Mouse (Mus musculus) lung, adult 18-20 months (tissue): ENCODE measurements at regions not wholly inside any gene's neighbourhood (a gene's known extent, or its start where the extent isn't known, plus 50 kb on each side); places are given as distances from the start of the nearest gene placed in this dataset.
"Not testable (repeated sequence)": the region's sequence is repeated elsewhere in the genome, so short reads cannot be mapped to it uniquely, and the experiment has no call there.

Experiments
- DNase-seq, 2 experiments: peaks; one replicate each; pipeline ENCODE4 v3.0.0; 2022; ENCODE audit warnings: mixed read lengths in 2 of 2

- DNase-seq: no peak
Observed at GRCm38 (mm10) chr9:76407549-76407948, 83.9 kb upstream of the Hcrtr2 start.

GRCm38 (mm10) chr9:76401897-76402670 lies 78.4 kb upstream of the Hcrtr2 start:
- DNase-seq: not testable (repeated sequence)

GRCm38 (mm10) chr9:76400900-76401299 lies 77.2 kb upstream of the Hcrtr2 start:
- DNase-seq: no peak

- DNase-seq: peak in 1 of 2 experiments; percentile 3
Observed at GRCm38 (mm10) chr9:76393763-76394162, 70.1 kb upstream of the Hcrtr2 start.

GRCm38 (mm10) chr9:76390839-76391238 lies 67.2 kb upstream of the Hcrtr2 start:
- peak in 1 of 2 experiments; percentile 32 for DNase-seq
